Mouse (Mus musculus): ENCODE results near the gene Prn.

- TF ChIP-seq GATA1 (IDR thresholded peaks at IDR 0.05; ENCODE audit: borderline replicate concordance, low read length) (no peak), FLI1 (IDR thresholded peaks at IDR 0.05; ENCODE audit: low read length) (no peak)
Observed at GRCm38 (mm10) chr2:132005445-132005844, 95.7 kb downstream of the Prn start.
